Mouse (Mus musculus): ENCODE results near the gene Lrrc3c.

GRCm38 (mm10) chr11:98588833-98589281 lies 9.2 kb upstream of the Lrrc3c start:
- TF ChIP-seq CTCF (IDR thresholded peaks at IDR 0.05; ENCODE audit: control insufficient read depth, insufficient read depth, insufficient read length) (no peak), USF1 (IDR thresholded peaks at IDR 0.05; ENCODE audit: low read depth) (no peak), MAX (IDR thresholded peaks at IDR 0.05) (no peak), MYOD1 (IDR thresholded peaks at IDR 0.05; ENCODE audit: control insufficient read depth, insufficient read length, low read depth) (no peak), FOSL1 (IDR thresholded peaks at IDR 0.05; ENCODE audit: insufficient read depth, low read length, poor library complexity, severe bottlenecking) (no peak), MYOG (IDR thresholded peaks at IDR 0.05; ENCODE audit: control insufficient read depth, extremely low read depth, insufficient read length) (no peak), CEBPB (IDR thresholded peaks at IDR 0.05; ENCODE audit: low read depth) (no peak)

All from C2C12 (cell line).